22 mouse cellular contexts compared by ENCODE assay signal in genomic region chr12:112851116-112851515, GRCm38 (mm10). TPM values are rescaled to one million over a fixed set of nuclear protein-coding genes. Genes with fewer than 3 reads are reported as not detected.
DNase-seq lines count a peak whose midpoint lies in the region; TF ChIP-seq lines count a peak whose summit lies in the region.
"Had no signal": no experiment of that assay in that cellular context is flagged by ENCODE, and none has a peak within 500 bp of the region (broad histone marks: within the 10 kb centered on the region; RNA-seq: fewer than 3 reads in every experiment).

No protein-coding gene starts in this region.

- peaks cover 5% of the 10 kb centered on the region; the same call in 1 of the 2 replicates for H3K9me3 ChIP-seq in E14TG2a.4 (ENCODE audit: low read length)
- H3K9me3 ChIP-seq: embryonic facial prominence, embryonic 12.5 days; G1E; heart, embryonic 12.5 days; hindbrain, embryonic 15.5 days; kidney, embryonic 15.5 days had no signal

- H3K4me3 ChIP-seq in E14TG2a.4 (replicated peaks; ENCODE audit: low read length): 0 out of 2 replicates have a peak overlapping the region, but pooled peaks have one; percentile 7
- H3K4me3 ChIP-seq: embryonic facial prominence, embryonic 12.5 days; heart, embryonic 12.5 days; hindbrain, embryonic 15.5 days; kidney, embryonic 15.5 days; myocyte had no signal

- peaks cover 17% of the 10 kb centered on the region for H3K27me3 ChIP-seq in E14TG2a.4 (ENCODE audit: insufficient read depth, low read length)
- H3K27me3 ChIP-seq: embryonic facial prominence, embryonic 12.5 days; hindbrain, embryonic 15.5 days; kidney, embryonic 15.5 days had no signal

- TF ChIP-seq CTCF in E14TG2a.4 (conservative IDR thresholded peaks at IDR 0.05; ENCODE audit: low read length): no peak

- H3K36me3 ChIP-seq in E14TG2a.4 (ENCODE audit: insufficient read depth, low read length): no peaks in the 10 kb centered on the region
- H3K36me3 ChIP-seq: embryonic facial prominence, embryonic 12.5 days; G1E; heart, embryonic 12.5 days; hindbrain, embryonic 15.5 days; kidney, embryonic 15.5 days had no signal

- H3K4me1 ChIP-seq in E14TG2a.4 (replicated peaks; ENCODE audit: low read depth, low read length): peaks cover 37% of the 10 kb centered on the region
- H3K4me1 ChIP-seq: embryonic facial prominence, embryonic 12.5 days; hindbrain, embryonic 15.5 days; kidney, embryonic 15.5 days had no signal

- DNase-seq in adrenal gland, adult 2 months: peak; percentile 81
- no peak for DNase-seq in adrenal gland, adult 18-20 months (ENCODE audit: low spot score in 2 of 2)
- DNase-seq in adipocyte (ENCODE audit: low spot score): peak; percentile 50
- peak; percentile 66 for DNase-seq in fibroblast of lung, adult 2 months (ENCODE audit: low read depth)
- no peak for DNase-seq in layer of hippocampus, postnatal 25 days (ENCODE audit: extremely low spot score in 1 of 2, low spot score in 1 of 2)
- DNase-seq in frontal cortex, postnatal 14 days (ENCODE audit: low spot score in 2 of 2): no peak
- DNase-seq in right cerebral cortex, postnatal 14 days: no peak
- DNase-seq: cerebellum, adult 18-20 months; gastrocnemius, postnatal 14 days; midbrain, embryonic 14.5 days; spleen, adult 18-20 months; thymus, postnatal 14 days had no signal

RNA-seq across cellular contexts. Expression of gene Gpr132, which starts 16.9 kb away (rescaled TPM):
- under 1 TPM; 0.26 to 0.59 TPM for total RNA-seq in adrenal gland, adult 2 months (2021)
- 1.3 TPM in 2 replicates for polyA plus RNA-seq in adrenal gland, adult 2 months (2012; rRNA removed)
- total RNA-seq in adrenal gland, adult 18-20 months (2021): under 1 TPM; 0.54 to 0.66 TPM
- total RNA-seq in layer of hippocampus, postnatal 25 days (2021): under 1 TPM in 1 of 2 experiments, not detected in 1; 0.10 TPM
- total RNA-seq: layer of hippocampus, postnatal 14 days; left cerebral cortex, postnatal 36 days had no signal
- polyA plus RNA-seq: heart, embryonic 12.5 days; hindbrain, embryonic 15.5 days had no signal

RNA-seq across cellular contexts. Expression of gene Cdca4, which starts 21.9 kb away (rescaled TPM):
- total RNA-seq in adrenal gland, adult 2 months (2021): 10 to 100 TPM; 11.0 to 13.0 TPM
- polyA plus RNA-seq in adrenal gland, adult 2 months (2012; rRNA removed): 8.1 and 9.4 TPM in 2 replicates
- total RNA-seq in adrenal gland, adult 18-20 months (2021): 10 to 100 TPM; 13.9 to 14.3 TPM
- 1 to 10 TPM; 8.0 to 9.7 TPM for total RNA-seq in layer of hippocampus, postnatal 25 days (2021)

RNA-seq across cellular contexts. Expression of gene Clba1, which starts 42.4 kb away (rescaled TPM):
- total RNA-seq in adrenal gland, adult 2 months (2021): 10 to 100 TPM in 1 of 2 experiments, 1 to 10 TPM in 1; 4.1 to 14.3 TPM
- polyA plus RNA-seq in adrenal gland, adult 2 months (2012; rRNA removed): 10.2 and 12.4 TPM in 2 replicates
- 1 to 10 TPM; 6.3 to 6.8 TPM for total RNA-seq in adrenal gland, adult 18-20 months (2021)
- 10 to 100 TPM; 13.5 to 14.7 TPM for total RNA-seq in layer of hippocampus, postnatal 25 days (2021)

RNA-seq across cellular contexts. Expression of gene Ahnak2, which starts 48.7 kb away (rescaled TPM):
- 10 to 100 TPM in 1 of 2 experiments, 1 to 10 TPM in 1; 3.6 to 10.0 TPM for total RNA-seq in adrenal gland, adult 2 months (2021)
- 1.7 and 2.2 TPM in 2 replicates for polyA plus RNA-seq in adrenal gland, adult 2 months (2012; rRNA removed)
- total RNA-seq in adrenal gland, adult 18-20 months (2021): 1 to 10 TPM; 4.2 to 9.4 TPM
- 1 to 10 TPM; 3.2 to 3.5 TPM for total RNA-seq in layer of hippocampus, postnatal 25 days (2021)
- total RNA-seq: common myeloid progenitor, adult 5-6 weeks had no signal

Comparison
In these comparisons a context has a peak if more than half of its experiments do, and no peak if none do; other contexts are left out.
1. DNase-seq: peak in adrenal gland, adult 2 months (single experiment), adipocyte (single experiment) and fibroblast of lung, adult 2 months (single experiment); none in adrenal gland, adult 18-20 months (0 of 2), layer of hippocampus, postnatal 25 days (0 of 2), frontal cortex, postnatal 14 days (0 of 2) and right cerebral cortex, postnatal 14 days (single experiment).